Mouse (Mus musculus) heart, adult 2 months (tissue): ENCODE data around the gene N4bp2l1. TPM values are rescaled to one million over a fixed set of nuclear protein-coding genes. Genes with fewer than 3 reads are reported as not detected.

Experiments used
- DNase-seq, 2 experiments: peaks; one replicate each; pipeline ENCODE4 v3.0.0; 2021
- H3K27ac ChIP-seq: fragments of 200-600 bp; 2 replicates; pipeline ENCODE4 v1.8.1; 2022
- H3K27me3 ChIP-seq: fragments of 200-500 bp; 2 replicates; pipeline ENCODE4 v1.6.1; 2012; ENCODE audit warnings: mild to moderate bottlenecking, low read length, inconsistent platforms, mixed read lengths; ENCODE audit not compliant: control insufficient read depth, insufficient read depth
- H3K36me3 ChIP-seq: fragments of 200-500 bp; 2 replicates; pipeline ENCODE4 v1.6.1; 2012; ENCODE audit warnings: low read length, inconsistent platforms; ENCODE audit not compliant: control insufficient read depth, insufficient read depth
- H3K4me1 ChIP-seq: fragments of 200-500 bp; 2 replicates; pipeline ENCODE4 v1.6.1; 2011; ENCODE audit warnings: low read length; ENCODE audit not compliant: control insufficient read depth, insufficient read depth
- H3K4me3 ChIP-seq: fragments of 200-600 bp; 2 replicates; pipeline ENCODE4 v1.8.1; 2022
- H3K79me2 ChIP-seq: fragments of 200-500 bp; replicated peaks from 2 replicates; pipeline ENCODE4 v1.6.1; 2012; ENCODE audit warnings: mild to moderate bottlenecking, inconsistent platforms, low read length, moderate library complexity, mixed read lengths; ENCODE audit not compliant: control insufficient read depth, insufficient read depth
- H3K9ac ChIP-seq: fragments of 200-500 bp; 2 replicates; pipeline ENCODE4 v1.6.1; 2012; ENCODE audit warnings: low read depth, mild to moderate bottlenecking, control low read depth, inconsistent platforms, low read length, mixed read lengths
- CTCF ChIP-seq: fragments of 200-600 bp; IDR thresholded peaks from 2 replicates; pipeline ENCODE4 v1.8.1; 2022; ENCODE audit warnings: antibody characterized with exemption, mild to moderate bottlenecking, moderate library complexity
- EP300 ChIP-seq: fragments of 200-500 bp; IDR thresholded peaks from 2 replicates; pipeline ENCODE4 v1.6.1; 2011; ENCODE audit warnings: low read depth, low read length, control low read depth; ENCODE audit not compliant: insufficient read depth
- POLR2A ChIP-seq: fragments of 200-500 bp; IDR thresholded peaks from 2 replicates; pipeline ENCODE4 v1.6.1; 2011; ENCODE audit warnings: mild to moderate bottlenecking, low read depth, low read length, control low read depth; ENCODE audit not compliant: insufficient read depth
- WGBS: fragments of 180-500 bp; shearing (Covaris S2); methylation state at CpG from one replicate; pipeline ENCODE4 v1.1.7; 2018; 5-methylcytosine and 5-hydroxymethylcytosine counted together
- intact Hi-C: fragments of 180-260 bp; cut with DNase I; formaldehyde crosslinking; loops from one replicate; pipeline ENCODE4 v1.15.1; 2025
- polyA plus RNA-seq: library from polyadenylated mRNA; depleted of rRNA; stranded (reverse); fragments of >200 nt; gene quantifications from 2 replicates; pipeline ENCODE4 v1.2.3, GENCODE M21; 2012; rRNA removed
- total RNA-seq, 2 experiments: library from RNA; stranded (reverse); gene quantifications; 2 replicates each; pipeline ENCODE4 v1.2.3; 2021

Gene N4bp2l1
- total and polyA plus RNA-seq, 3 experiments = 2.5 to 4.7 (median 3.1) TPM

GRCm38 (mm10) chr5:150541302-150541701 is 55.7 kb downstream of the N4bp2l1 start:
- no peak overlapping the region for H3K27ac ChIP-seq
- whole genome bisulfite sequencing = 98% methylated on average over 1 of the region's 1 CpGs
- intact Hi-C loops = no loop called here

GRCm38 (mm10) chr5:150525239-150525638 is 71.7 kb downstream of the N4bp2l1 start:
- Histone ChIP-seq H3K27me3 (no peaks in the 10 kb centered on the region), H3K36me3 (no peaks in the 10 kb centered on the region)
- WGBS = 84% methylated on average over 2 of the region's 2 CpGs

More at GRCm38 (mm10) chr5:150541302-150541701, 55.7 kb downstream of the N4bp2l1 start:
- no peak overlapping the region for H3K4me3 ChIP-seq
- DNase-seq = no peak
- no peaks in the 10 kb centered on the region for H3K4me1 ChIP-seq
- no peak for TF ChIP-seq CTCF
- no peak for TF ChIP-seq POLR2A
- TF ChIP-seq EP300 = no peak
- no peaks in the 10 kb centered on the region for H3K27me3 ChIP-seq
- no peak overlapping the region for H3K9ac ChIP-seq
- H3K36me3 ChIP-seq = no peaks in the 10 kb centered on the region
- no peaks in the 10 kb centered on the region for H3K79me2 ChIP-seq

GRCm38 (mm10) chr5:150522867-150523234 is 74.1 kb downstream of the N4bp2l1 start:
- WGBS = 5% methylated on average over 11 of the region's 11 CpGs
- no peak for DNase-seq
- peak overlapping the region; percentile 74 for H3K4me3 ChIP-seq
- no peaks in the 10 kb centered on the region for H3K4me1 ChIP-seq
- TF ChIP-seq POLR2A = no peak
- no peak for TF ChIP-seq EP300
- no peak for TF ChIP-seq CTCF
- no peaks in the 10 kb centered on the region for H3K36me3 ChIP-seq
- no peaks in the 10 kb centered on the region for H3K79me2 ChIP-seq
- H3K27ac ChIP-seq = peak overlapping the region; percentile 74
- no peaks in the 10 kb centered on the region for H3K27me3 ChIP-seq
- peak overlapping the region; percentile 87 for H3K9ac ChIP-seq
- intact Hi-C loops = loop anchor here (2.0 to 5.0 kb wide), 2 partner anchors 69 to 142 kb away; no protein-coding TSS in a partner anchor

More at GRCm38 (mm10) chr5:150525239-150525638, 71.7 kb downstream of the N4bp2l1 start:
- H3K27ac ChIP-seq = no peak overlapping the region
- H3K4me1 ChIP-seq = no peaks in the 10 kb centered on the region
- DNase-seq = no peak
- H3K4me3 ChIP-seq = no peak overlapping the region
- H3K9ac ChIP-seq = no peak overlapping the region
- intact Hi-C loops = no loop called here
- no peaks in the 10 kb centered on the region for H3K79me2 ChIP-seq
- TF ChIP-seq EP300 = no peak
- TF ChIP-seq CTCF = 0 out of 2 replicates have a peak, but pooled peaks have one; percentile 10

DNA sequence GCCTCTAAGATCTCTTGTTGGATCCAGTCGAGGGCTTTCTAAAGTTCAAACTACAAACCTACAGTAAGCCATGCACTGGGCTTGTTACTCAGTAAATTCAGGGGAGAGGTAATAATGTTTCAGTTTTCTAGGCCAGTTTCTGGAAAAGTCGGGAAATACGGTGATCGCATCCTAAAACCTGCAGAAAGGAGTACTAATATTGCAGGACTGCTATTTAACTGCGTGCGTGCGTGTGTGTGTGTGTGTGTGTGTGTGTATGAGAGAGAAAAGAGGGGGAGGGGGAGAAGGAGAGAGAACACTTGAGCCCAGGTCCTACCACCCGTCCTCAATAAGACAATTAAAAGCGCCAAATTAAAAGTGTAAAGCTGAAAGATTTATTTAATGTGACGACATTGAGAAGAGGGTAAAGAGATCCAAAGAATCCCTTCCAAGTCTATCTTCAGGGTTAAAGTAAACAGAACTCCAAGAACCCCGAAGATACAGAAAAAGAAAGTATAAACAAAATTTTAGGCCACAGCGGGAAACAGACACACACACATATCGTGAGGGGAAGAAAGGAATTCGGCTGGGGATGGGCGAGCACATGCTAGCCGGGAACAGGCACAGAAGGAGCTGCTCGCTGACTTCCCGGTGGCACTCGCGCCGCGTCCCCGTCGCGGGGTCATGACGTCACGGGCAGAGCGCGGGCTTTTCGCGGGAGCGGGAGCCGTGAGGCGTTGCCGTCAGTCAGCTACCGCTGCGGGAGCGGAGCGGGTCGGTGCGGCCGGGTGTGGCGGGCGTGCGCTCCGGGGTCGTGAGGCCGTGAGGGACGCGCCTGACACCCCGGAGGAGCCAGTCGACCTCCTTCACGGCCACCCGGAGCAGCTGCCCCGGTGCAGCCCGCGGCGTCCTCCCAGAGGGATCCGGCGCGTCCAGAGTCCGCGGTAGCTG is 74.8 kb downstream of the N4bp2l1 start, which contains the start of gene Brca2:
Gene Brca2 (plus strand): TSS at position 694 of the 930 bp plus-strand sequence.
- WGBS = 4% methylated on average over 63 of the region's 63 CpGs
- TF ChIP-seq CTCF = no peak
- peak; percentile 82 for TF ChIP-seq POLR2A
- 0 out of 2 replicates have a peak, but pooled peaks have one; percentile 42 for TF ChIP-seq EP300
- H3K4me3 ChIP-seq = peak within 1 kb of the TSS; percentile 74
- H3K9ac ChIP-seq = peak within 1 kb of the TSS; percentile 87
- intact Hi-C loops = loop anchor here (2.0 to 5.0 kb wide), 2 partner anchors 70 to 143 kb away; no protein-coding TSS in a partner anchor
- no peaks in the 10 kb centered on the region for H3K27me3 ChIP-seq
- peak; percentile 91 to 95 for DNase-seq
- H3K36me3 ChIP-seq = no peaks in the 10 kb centered on the region
- no peaks in the 10 kb centered on the region for H3K4me1 ChIP-seq
- H3K27ac ChIP-seq = peak within 1 kb of the TSS; percentile 74
- no peaks in the 10 kb centered on the region for H3K79me2 ChIP-seq

Other genes with a start within 250 kb of the N4bp2l1 start
- not detected for gene Zar1l, start 79.0 kb downstream of the N4bp2l1 start, total RNA-seq
- not detected in 2 replicates for gene Zar1l, start 79.0 kb downstream of the N4bp2l1 start, polyA plus RNA-seq
- 1 to 10 TPM; 1.6 to 2.0 TPM for gene Brca2, start 74.6 kb downstream of the N4bp2l1 start, total RNA-seq
- gene Brca2, start 74.6 kb downstream of the N4bp2l1 start, polyA plus RNA-seq = 1.1 and 2.4 TPM in 2 replicates
- 10 to 100 TPM; 39.6 to 40.4 TPM for gene N4bp2l2, start 69.0 kb upstream of the N4bp2l1 start, total RNA-seq
- gene N4bp2l2, start 69.0 kb upstream of the N4bp2l1 start, polyA plus RNA-seq = 7.1 and 13.1 TPM in 2 replicates
- gene Pds5b, start 76.6 kb upstream of the N4bp2l1 start, total RNA-seq = 10 to 100 TPM; 15.6 to 16.1 TPM
- 3.7 and 9.7 TPM in 2 replicates for gene Pds5b, start 76.6 kb upstream of the N4bp2l1 start, polyA plus RNA-seq